Comparison of ENCODE assay signal across 8 mouse cellular contexts in the genomic region with DNA sequence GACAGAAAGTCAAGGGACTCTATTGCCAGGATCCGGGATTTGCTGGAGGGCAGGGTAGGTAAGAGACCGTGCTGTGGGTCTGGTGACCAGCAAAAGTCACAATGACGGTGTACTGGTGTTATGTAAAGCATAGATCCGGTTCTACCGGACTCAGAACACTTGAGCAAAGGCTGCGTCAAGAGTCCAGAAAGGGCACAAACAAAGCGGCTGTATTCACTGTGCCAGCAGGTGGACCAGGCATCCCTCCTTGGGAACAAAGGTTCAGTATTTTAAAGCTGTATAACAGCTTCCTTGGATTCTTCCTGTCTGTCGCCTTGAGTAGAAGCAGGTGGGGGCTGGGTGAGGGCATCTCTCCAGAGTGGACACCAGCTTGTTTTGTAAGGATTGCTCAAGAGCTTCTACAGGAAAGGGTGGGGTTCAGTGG. TPM values are rescaled to one million over a fixed set of nuclear protein-coding genes. Genes with fewer than 3 reads are reported as not detected.
A peak's percentile ranks its signal among the peaks of the same experiment; 100 is the strongest.
DNase-seq lines count a peak whose midpoint lies in the region; ATAC-seq lines count a peak whose summit lies in the region.

No protein-coding gene starts in this region.

- 0 out of 2 replicates have a peak overlapping the region, but pooled peaks have one; percentile 1 for H3K4me3 ChIP-seq in brown adipose tissue, adult 24 weeks (ENCODE audit: insufficient read depth, low read depth, low read length)
- no peak overlapping the region for H3K4me3 ChIP-seq in intestine, embryonic 14.5 days (ENCODE audit: low read depth, low read length)
- no peak overlapping the region for H3K4me3 ChIP-seq in liver, embryonic 16.5 days (ENCODE audit: low read depth, low read length)

- H3K9ac ChIP-seq in intestine, embryonic 14.5 days (ENCODE audit: low read length), result no peak overlapping the region
- no peak overlapping the region for H3K9ac ChIP-seq in liver, embryonic 16.5 days (ENCODE audit: low read depth, low read length)

- WGBS in intestine, embryonic 14.5 days, result 66% methylated on average over 8 of the region's 8 CpGs
- 40% methylated on average over 8 of the region's 8 CpGs for WGBS in liver, embryonic 16.5 days (ENCODE audit: insufficient replicate concordance)

- H3K4me1 ChIP-seq in brown adipose tissue, adult 24 weeks (ENCODE audit: control insufficient read depth, insufficient read depth, insufficient read length, low read length), result peaks cover 12% of the 10 kb centered on the region
- H3K4me1 ChIP-seq in intestine, embryonic 14.5 days (replicated peaks; ENCODE audit: control insufficient read depth, insufficient read depth, low read length), result 0 out of 2 replicates have a peak, but pooled peaks cover 10% of the 10 kb centered on the region
- peaks cover 35% of the 10 kb centered on the region for H3K4me1 ChIP-seq in liver, embryonic 16.5 days (ENCODE audit: control insufficient read depth, low read depth, low read length)

- no peaks in the 10 kb centered on the region for H3K27me3 ChIP-seq in intestine, embryonic 14.5 days (replicated peaks; ENCODE audit: control insufficient read depth, insufficient read depth, low read length)
- H3K27me3 ChIP-seq in liver, embryonic 16.5 days (ENCODE audit: control insufficient read depth, insufficient read depth, low read depth, low read length), result no peaks in the 10 kb centered on the region

- peak; percentile 54 for DNase-seq in ES-CJ7 (ENCODE audit: low read depth, low spot score)
- DNase-seq in intestine, embryonic 14.5 days (ENCODE audit: low spot score), result no peak
- DNase-seq in right cerebral cortex, postnatal 14 days, result no peak
- DNase-seq in cerebellum, adult 9-10 months, result no peak
- no peak for DNase-seq in left cerebral cortex, adult 18-20 months (ENCODE audit: low spot score in 2 of 2)
- no peak for DNase-seq in testis, postnatal 10 days (ENCODE audit: low spot score)

- H3K4me2 ChIP-seq in intestine, embryonic 14.5 days (ENCODE audit: low read length), result no peak overlapping the region
- H3K4me2 ChIP-seq in liver, embryonic 16.5 days (ENCODE audit: low read depth, low read length), result peak overlapping the region; percentile 35; the same call in 1 of the 2 replicates

- H3K36me3 ChIP-seq in intestine, embryonic 14.5 days (ENCODE audit: control insufficient read depth, insufficient read depth, low read length), result no peaks in the 10 kb centered on the region
- H3K36me3 ChIP-seq in liver, embryonic 16.5 days (ENCODE audit: control insufficient read depth, insufficient read depth), result no peaks in the 10 kb centered on the region

- no peaks in the 10 kb centered on the region for H3K9me3 ChIP-seq in intestine, embryonic 14.5 days (ENCODE audit: control insufficient read depth, low read length)
- H3K9me3 ChIP-seq in liver, embryonic 16.5 days (replicated peaks; ENCODE audit: control insufficient read depth, low read length), result no peaks in the 10 kb centered on the region

- no peak for ATAC-seq in intestine, embryonic 14.5 days (replicated peaks; ENCODE audit: low FRiP score, low TSS enrichment, low read depth)
- ATAC-seq in liver, embryonic 16.5 days (ENCODE audit: low read depth), result peak; percentile 49

- peak overlapping the region; percentile 27 for H3K27ac ChIP-seq in brown adipose tissue, adult 24 weeks (replicated peaks; ENCODE audit: low read depth, low read length)
- peak overlapping the region; percentile 54; the same call in 1 of the 2 replicates for H3K27ac ChIP-seq in intestine, embryonic 14.5 days (ENCODE audit: low read depth)
- peak overlapping the region; percentile 59 for H3K27ac ChIP-seq in liver, embryonic 16.5 days (ENCODE audit: low read length)

RNA-seq across cellular contexts. Expression of gene Rassf3, which starts 22.3 kb away (rescaled TPM):
- 17.3 and 25.1 TPM in 2 replicates for polyA plus RNA-seq in brown adipose tissue, adult 24 weeks (2012; ENCODE audit: insufficient read depth, insufficient read length, missing spikeins)
- 20.9 and 24.6 TPM in 2 replicates for polyA plus RNA-seq in intestine, embryonic 14.5 days (2014; fragmentation: Nextera tagmentation; extraction: Ambion mirVana)
- 12.1 and 13.3 TPM in 2 replicates for polyA plus RNA-seq in liver, embryonic 16.5 days (2015; fragmentation: Nextera tagmentation; extraction: Ambion mirVana)
- 10 to 100 TPM; 39.4 to 49.7 TPM for total RNA-seq in left cerebral cortex, adult 18-20 months (2021)
